Mouse (Mus musculus): ENCODE results near the gene Primpol. TPM values are rescaled to one million over a fixed set of nuclear protein-coding genes. Genes with fewer than 3 reads are reported as not detected.
A peak's percentile ranks its signal among the peaks of the same experiment; 100 is the strongest.

Primpol gene
- polyA plus RNA-seq, 1 experiment from 2014 or later: 13.8 TPM

DNA sequence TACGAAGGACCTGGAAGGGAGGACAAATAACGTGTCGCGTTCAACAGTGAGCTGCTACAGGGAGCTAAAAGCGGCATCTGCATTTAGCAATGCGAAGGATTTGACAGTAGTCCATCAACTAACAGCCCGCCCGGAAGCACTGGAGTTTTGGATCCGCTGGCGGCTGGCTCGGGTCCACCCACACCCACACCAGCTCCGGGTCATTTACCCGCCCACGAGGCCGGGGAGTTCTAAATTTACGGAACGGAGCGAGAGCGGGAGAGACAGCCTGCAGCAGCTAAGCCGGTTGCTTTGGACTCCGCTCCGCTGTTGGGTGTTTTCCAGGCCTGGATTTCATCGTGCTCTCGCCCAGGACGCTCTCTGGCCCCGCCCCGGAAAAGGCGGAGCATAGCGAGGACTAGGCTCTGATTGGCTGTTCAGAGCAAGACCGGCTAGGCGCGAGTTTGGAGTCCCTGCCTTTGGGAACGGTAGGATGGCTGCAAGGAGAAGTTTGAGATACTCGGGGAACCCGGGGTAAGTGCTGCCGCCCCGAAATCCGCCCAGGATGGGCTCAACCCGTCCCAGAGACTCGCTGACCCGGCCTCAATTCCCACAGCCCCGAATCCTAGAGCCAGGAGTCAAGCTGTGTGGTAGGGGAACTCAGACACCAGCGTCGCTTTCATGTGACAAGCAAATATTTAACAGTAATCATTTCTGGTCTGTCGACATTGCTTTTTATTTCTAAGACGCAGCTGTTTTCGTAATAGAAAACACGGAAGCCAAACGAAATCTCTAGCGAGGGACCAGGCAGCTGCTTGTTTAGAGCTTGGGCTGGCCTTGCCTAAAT lies 65.2 kb downstream of the Primpol start, which contains the start of gene Cenpu:
TSS of gene Cenpu (plus strand) at position 414 of the 826 bp plus-strand sequence.
- Histone ChIP-seq H3K27ac (peak within 1 kb of the TSS; percentile 80), H3K9me3 (no peaks in the 10 kb centered on the region)

DNA sequence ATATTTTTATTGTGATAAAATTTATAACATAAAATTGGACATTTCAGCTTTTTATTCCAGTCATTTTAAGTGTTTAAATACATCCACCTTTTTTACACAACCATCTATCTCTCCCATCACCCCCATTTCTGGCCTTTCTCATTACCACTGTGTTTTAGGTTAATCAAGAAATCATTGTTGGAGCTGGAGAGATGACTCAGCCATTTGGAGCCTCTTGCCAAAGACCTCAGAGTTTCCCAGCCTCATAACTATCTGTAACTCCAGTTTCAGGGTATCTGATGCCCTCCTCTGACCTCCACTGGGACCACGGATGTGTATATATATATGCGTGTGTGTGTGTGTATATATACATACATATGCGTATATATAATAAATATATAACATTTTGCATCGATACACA lies 66.0 kb downstream of the Primpol start:
- H3K4me3 ChIP-seq (replicated peaks): peak overlapping the region; percentile 81; the same call in 1 of the 2 replicates
- WGBS: 25% methylated on average over 4 of the region's 4 CpGs

More for the DNA sequence above, 65.2 kb downstream of the Primpol start, which contains the start of gene Cenpu:
- Histone ChIP-seq H3K4me1 (peaks cover 5% of the 10 kb centered on the region; the same call in 1 of the 2 replicates), H3K27me3 (replicated peaks) (no peaks in the 10 kb centered on the region), H3K36me3 (no peaks in the 10 kb centered on the region), H3K9ac (peak within 1 kb of the TSS; percentile 57), H3K4me3 (replicated peaks) (peak within 1 kb of the TSS; percentile 81), H3K4me2 (peak within 1 kb of the TSS; percentile 71)
- under 1% methylated on average over 50 of the region's 50 CpGs for WGBS
- peak; percentile 97 for ATAC-seq (ENCODE audit: insufficient read depth, low FRiP score, low read depth)

DNA sequence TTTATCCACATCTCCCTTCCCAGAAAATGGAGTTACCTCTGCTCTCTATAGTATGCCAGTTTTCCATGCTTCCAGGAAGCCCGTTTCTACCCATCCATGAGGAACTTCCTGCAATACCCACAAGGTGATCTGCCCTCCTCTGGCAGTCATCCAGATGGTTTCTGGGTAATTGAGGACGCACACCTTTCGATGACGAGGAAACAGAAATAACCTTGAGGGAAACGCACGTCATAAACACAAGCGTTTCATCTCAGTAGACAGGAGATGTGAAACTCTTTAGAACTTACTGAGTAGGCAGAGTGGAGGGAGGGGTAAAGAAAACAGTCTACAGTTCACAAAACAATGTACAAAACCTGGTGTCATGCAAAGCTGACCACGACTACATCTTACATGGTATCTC lies 67.0 kb downstream of the Primpol start:
- Histone ChIP-seq H3K4me1 (peaks cover 5% of the 10 kb centered on the region; the same call in 1 of the 2 replicates), H3K27ac (no peak overlapping the region), H3K9ac (no peak overlapping the region), H3K36me3 (no peaks in the 10 kb centered on the region), H3K27me3 (replicated peaks) (no peaks in the 10 kb centered on the region), H3K4me2 (no peak overlapping the region), H3K9me3 (no peaks in the 10 kb centered on the region), H3K4me3 (replicated peaks) (no peak overlapping the region)
- no peak for ATAC-seq (ENCODE audit: insufficient read depth, low FRiP score, low read depth)
- WGBS: 83% methylated on average over 8 of the region's 8 CpGs

More for the DNA sequence above, 66.0 kb downstream of the Primpol start:
- Histone ChIP-seq H3K27me3 (replicated peaks) (no peaks in the 10 kb centered on the region), H3K27ac (no peak overlapping the region), H3K4me2 (peak overlapping the region; percentile 56), H3K4me1 (peaks cover 5% of the 10 kb centered on the region; the same call in 1 of the 2 replicates), H3K36me3 (no peaks in the 10 kb centered on the region), H3K9ac (no peak overlapping the region), H3K9me3 (no peaks in the 10 kb centered on the region)
- no peak for ATAC-seq (ENCODE audit: insufficient read depth, low FRiP score, low read depth)

DNA sequence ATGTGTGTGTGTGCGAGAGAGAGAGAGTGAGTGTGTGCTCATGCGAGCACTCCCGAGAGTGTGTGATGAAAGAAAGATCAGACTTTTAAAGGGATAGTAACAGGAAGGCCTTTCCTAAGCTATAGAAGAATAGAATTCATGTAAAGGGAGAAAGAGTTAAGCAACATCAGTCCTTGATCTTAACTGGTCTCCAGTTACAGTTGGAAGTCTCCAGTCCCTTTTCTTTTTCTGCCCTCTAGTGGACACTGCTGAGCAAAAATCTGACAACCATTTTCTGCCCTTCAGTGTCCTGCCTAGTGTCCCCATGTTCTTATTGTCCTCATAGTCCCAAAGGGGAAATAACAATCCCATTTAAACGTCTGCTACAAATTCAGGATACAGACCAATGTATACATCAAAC lies 69.8 kb downstream of the Primpol start:
- H3K4me1 ChIP-seq: peaks cover 7% of the 10 kb centered on the region; the same call in 1 of the 2 replicates
- no peak for ATAC-seq (ENCODE audit: insufficient read depth, low FRiP score, low read depth)
- H3K4me3 ChIP-seq (replicated peaks): no peak overlapping the region
- H3K9ac ChIP-seq: no peak overlapping the region
- no peaks in the 10 kb centered on the region for H3K9me3 ChIP-seq
- H3K27ac ChIP-seq: no peak overlapping the region; the same call in 1 of the 2 replicates
- WGBS: 34% methylated on average over 4 of the region's 4 CpGs
- H3K36me3 ChIP-seq: no peaks in the 10 kb centered on the region
- H3K27me3 ChIP-seq (replicated peaks): no peaks in the 10 kb centered on the region
- H3K4me2 ChIP-seq: no peak overlapping the region

DNA sequence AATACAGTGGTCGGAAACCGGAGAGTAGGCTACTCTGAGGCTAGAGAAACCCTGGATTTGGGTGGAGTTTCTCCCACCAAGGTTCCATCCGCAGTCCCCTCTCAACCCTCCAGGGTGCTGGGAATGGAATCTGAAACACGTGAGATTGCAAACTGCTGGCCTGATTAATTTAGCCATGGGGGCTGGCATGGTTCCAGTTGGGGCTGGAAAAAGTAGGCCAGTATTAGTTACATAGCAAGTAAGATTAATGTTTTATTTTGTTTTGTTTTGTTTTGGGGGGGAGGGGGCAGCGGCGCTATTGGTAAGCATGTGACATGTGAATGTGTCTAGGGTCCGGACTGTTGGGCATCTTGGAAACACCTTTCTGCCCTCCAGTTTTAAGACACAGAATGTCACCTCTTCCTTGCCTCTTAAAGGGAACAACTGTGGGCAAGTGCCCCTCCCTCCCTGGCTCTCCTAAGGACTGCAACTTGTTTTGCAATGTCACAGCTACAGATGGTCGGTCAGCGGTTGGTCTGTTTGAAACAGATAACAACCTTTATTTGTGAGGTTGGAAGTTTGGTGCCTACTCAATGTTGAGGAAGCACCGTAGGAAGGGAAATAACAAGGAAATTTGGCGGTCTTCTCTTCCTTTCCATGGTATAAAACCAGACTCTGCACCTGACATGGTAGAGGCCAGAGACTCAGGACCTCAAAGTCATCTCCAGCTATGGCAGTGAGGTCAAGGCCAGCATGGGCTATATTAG lies 70.4 kb downstream of the Primpol start:
- H3K36me3 ChIP-seq: no peaks in the 10 kb centered on the region
- H3K27me3 ChIP-seq (replicated peaks): no peaks in the 10 kb centered on the region
- no peak overlapping the region; the same call in 1 of the 2 replicates for H3K27ac ChIP-seq
- H3K4me1 ChIP-seq: peaks cover 6% of the 10 kb centered on the region; the same call in 1 of the 2 replicates
- H3K9me3 ChIP-seq: no peaks in the 10 kb centered on the region
- H3K9ac ChIP-seq: no peak overlapping the region
- 70% methylated on average over 11 of the region's 11 CpGs for WGBS
- ATAC-seq (ENCODE audit: insufficient read depth, low FRiP score, low read depth): peak; percentile 80
- no peak overlapping the region for H3K4me3 ChIP-seq (replicated peaks)
- no peak overlapping the region for H3K4me2 ChIP-seq

DNA sequence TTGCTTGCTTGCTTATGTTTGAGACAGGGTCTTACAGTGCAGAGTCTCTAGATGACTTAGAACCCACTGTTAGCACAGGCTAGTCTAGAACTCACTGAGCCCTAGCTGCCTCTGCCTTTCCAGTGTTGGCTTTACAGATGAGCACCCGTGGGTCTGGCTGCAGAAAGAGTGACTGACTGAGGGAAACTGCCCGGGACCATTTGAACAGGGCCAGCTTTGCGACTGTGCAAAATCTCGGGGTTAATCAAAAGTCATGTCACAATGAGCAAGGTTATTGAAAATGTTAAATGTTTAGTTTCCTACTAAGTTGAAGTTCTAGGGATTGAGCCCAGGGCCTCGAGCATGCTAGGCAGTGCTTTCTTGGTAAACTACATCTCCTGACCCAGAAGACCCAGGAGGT lies 71.2 kb downstream of the Primpol start:
- H3K4me1 ChIP-seq: peaks cover 6% of the 10 kb centered on the region; the same call in 1 of the 2 replicates
- WGBS: 85% methylated on average over 5 of the region's 5 CpGs
- H3K9ac ChIP-seq: no peak overlapping the region
- no peak for ATAC-seq (ENCODE audit: insufficient read depth, low FRiP score, low read depth)
- no peak overlapping the region for H3K27ac ChIP-seq
- no peaks in the 10 kb centered on the region for H3K36me3 ChIP-seq
- no peak overlapping the region for H3K4me2 ChIP-seq
- no peak overlapping the region for H3K4me3 ChIP-seq (replicated peaks)
- H3K9me3 ChIP-seq: no peaks in the 10 kb centered on the region
- H3K27me3 ChIP-seq (replicated peaks): no peaks in the 10 kb centered on the region

DNA sequence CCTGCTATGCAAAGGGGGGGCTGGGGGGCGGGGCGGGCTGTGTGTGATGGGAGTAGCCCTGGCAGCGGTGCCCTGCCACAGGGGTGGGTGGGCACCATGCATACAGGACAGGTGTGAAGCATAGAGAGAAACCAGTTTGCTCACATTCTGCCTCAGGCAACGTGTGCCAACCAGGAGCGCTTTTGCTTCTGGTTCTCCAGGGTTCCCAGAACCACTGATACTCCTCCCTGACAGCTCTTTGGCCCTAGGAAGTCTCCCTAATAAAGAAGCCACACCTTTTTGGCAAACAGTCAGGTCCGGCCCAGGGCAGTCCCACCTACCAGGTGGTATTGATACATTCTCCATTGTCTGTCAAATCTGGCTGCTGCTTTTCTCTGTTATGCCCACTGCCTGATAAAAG lies 73.3 kb downstream of the Primpol start:
- Histone ChIP-seq H3K27ac (no peak overlapping the region), H3K27me3 (replicated peaks) (no peaks in the 10 kb centered on the region), H3K4me1 (peaks cover 12% of the 10 kb centered on the region; the same call in 1 of the 2 replicates), H3K36me3 (no peaks in the 10 kb centered on the region), H3K4me3 (replicated peaks) (no peak overlapping the region), H3K9ac (no peak overlapping the region), H3K9me3 (no peaks in the 10 kb centered on the region), H3K4me2 (no peak overlapping the region)
- ATAC-seq (ENCODE audit: insufficient read depth, low FRiP score, low read depth): no peak
- WGBS: 43% methylated on average over 6 of the region's 6 CpGs

DNA sequence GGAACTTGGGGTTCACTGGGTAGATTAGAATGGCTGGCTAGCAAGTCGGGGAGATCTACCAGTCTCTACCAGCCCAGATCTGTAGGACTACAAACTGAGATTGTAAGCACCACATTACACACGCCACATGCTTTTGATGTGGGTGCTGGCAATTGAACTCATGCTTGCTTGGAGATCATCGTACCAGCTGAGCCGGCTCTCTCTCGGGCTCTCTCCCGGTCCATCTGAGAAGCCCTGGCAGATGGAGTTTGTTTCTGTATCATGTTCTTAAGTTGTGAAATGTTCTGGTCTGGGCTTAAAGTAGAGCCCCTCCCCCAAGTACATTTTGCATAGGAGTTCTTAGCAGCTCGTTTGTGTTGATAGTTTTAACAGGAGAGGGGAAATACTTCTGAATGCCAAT lies 73.8 kb downstream of the Primpol start:
- no peak for ATAC-seq (ENCODE audit: insufficient read depth, low FRiP score, low read depth)

DNA sequence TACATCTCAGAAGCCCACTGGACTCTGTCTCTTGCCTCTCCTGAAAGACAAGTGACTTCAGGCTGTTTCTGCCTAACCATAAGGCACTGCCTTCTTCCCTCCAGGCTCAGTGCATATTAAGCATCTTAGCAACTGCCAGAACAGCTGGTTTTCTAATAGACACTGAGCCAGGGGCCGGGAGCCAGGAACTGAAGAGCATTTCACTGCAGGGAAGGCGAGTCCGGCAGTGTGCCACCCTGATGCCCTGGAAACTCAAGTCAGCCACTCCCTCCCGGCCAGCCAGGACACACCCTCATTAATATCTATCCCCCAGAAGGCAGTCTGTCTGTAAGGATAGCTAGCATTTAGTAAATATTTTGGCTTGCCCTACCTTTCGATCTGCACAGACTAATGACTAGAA lies 77.3 kb downstream of the Primpol start:
- H3K27me3 ChIP-seq (replicated peaks): no peaks in the 10 kb centered on the region
- H3K4me1 ChIP-seq: peaks cover 12% of the 10 kb centered on the region; the same call in 1 of the 2 replicates
- H3K9me3 ChIP-seq: no peaks in the 10 kb centered on the region
- H3K27ac ChIP-seq: no peak overlapping the region
- WGBS: 48% methylated on average over 5 of the region's 5 CpGs
- H3K36me3 ChIP-seq: no peaks in the 10 kb centered on the region
- ATAC-seq (ENCODE audit: insufficient read depth, low FRiP score, low read depth): peak; percentile 90
- H3K4me3 ChIP-seq (replicated peaks): no peak overlapping the region
- no peak overlapping the region for H3K9ac ChIP-seq
- H3K4me2 ChIP-seq: no peak overlapping the region

More for the DNA sequence above, 73.8 kb downstream of the Primpol start:
- Histone ChIP-seq H3K4me3 (replicated peaks) (no peak overlapping the region), H3K27me3 (replicated peaks) (no peaks in the 10 kb centered on the region), H3K36me3 (no peaks in the 10 kb centered on the region), H3K27ac (no peak overlapping the region), H3K4me2 (no peak overlapping the region), H3K9me3 (no peaks in the 10 kb centered on the region), H3K9ac (no peak overlapping the region), H3K4me1 (peaks cover 12% of the 10 kb centered on the region; the same call in 1 of the 2 replicates)
- WGBS: 71% methylated on average over 7 of the region's 7 CpGs

DNA sequence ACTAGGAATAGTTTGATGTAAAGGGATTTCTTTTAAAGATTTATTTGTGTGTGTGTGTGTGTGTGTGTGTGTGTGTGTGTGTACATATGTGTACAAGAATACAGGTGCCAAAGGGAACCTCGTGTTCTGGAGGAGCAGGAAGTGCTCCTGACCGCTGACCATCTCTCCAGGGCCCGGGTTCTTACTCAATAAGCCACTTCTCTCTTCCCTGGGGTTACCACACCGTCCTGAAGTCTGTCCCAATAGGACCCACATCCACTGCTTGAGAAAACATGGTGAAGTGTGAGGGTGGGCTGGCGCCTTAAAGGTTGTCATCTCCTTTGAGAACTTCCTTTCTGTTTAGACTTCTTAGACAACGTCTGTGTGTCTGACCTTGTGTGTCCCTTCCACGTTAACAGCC lies 83.1 kb downstream of the Primpol start:
- Histone ChIP-seq H3K9me3 (no peaks in the 10 kb centered on the region), H3K27me3 (replicated peaks) (no peaks in the 10 kb centered on the region), H3K36me3 (no peaks in the 10 kb centered on the region), H3K9ac (no peak overlapping the region), H3K4me2 (no peak overlapping the region), H3K4me1 (no peaks in the 10 kb centered on the region), H3K4me3 (replicated peaks) (no peak overlapping the region), H3K27ac (no peak overlapping the region)
- no peak for ATAC-seq (ENCODE audit: insufficient read depth, low FRiP score, low read depth)
- 84% methylated on average over 7 of the region's 7 CpGs for WGBS

DNA sequence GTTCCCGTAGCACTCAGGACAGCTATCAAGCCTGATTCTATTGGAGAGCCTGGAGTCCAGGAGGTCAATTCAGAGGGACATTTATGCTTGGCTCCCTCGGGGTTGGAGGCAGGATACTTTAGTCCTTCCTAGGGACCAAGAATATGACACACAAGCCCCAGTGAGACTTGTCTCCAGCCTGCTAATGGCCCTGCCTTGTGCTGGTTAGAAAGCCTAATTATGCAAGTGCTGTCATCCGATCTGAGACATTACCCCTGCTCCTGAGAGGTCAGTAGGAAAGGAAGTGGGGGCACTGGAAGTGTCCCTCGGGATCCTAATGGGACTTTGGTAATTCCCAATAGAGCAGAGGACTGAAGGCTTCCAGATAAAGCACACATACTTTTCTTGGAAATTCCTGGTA lies 86.5 kb downstream of the Primpol start:
- 57% methylated on average over 4 of the region's 4 CpGs for WGBS
- H3K4me2 ChIP-seq: no peak overlapping the region
- H3K4me3 ChIP-seq (replicated peaks): no peak overlapping the region
- H3K27me3 ChIP-seq (replicated peaks): no peaks in the 10 kb centered on the region
- no peaks in the 10 kb centered on the region for H3K9me3 ChIP-seq
- no peak overlapping the region for H3K27ac ChIP-seq
- peaks cover 3% of the 10 kb centered on the region; the same call in 1 of the 2 replicates for H3K4me1 ChIP-seq
- no peak overlapping the region for H3K9ac ChIP-seq
- H3K36me3 ChIP-seq: no peaks in the 10 kb centered on the region
- no peak for ATAC-seq (ENCODE audit: insufficient read depth, low FRiP score, low read depth)

DNA sequence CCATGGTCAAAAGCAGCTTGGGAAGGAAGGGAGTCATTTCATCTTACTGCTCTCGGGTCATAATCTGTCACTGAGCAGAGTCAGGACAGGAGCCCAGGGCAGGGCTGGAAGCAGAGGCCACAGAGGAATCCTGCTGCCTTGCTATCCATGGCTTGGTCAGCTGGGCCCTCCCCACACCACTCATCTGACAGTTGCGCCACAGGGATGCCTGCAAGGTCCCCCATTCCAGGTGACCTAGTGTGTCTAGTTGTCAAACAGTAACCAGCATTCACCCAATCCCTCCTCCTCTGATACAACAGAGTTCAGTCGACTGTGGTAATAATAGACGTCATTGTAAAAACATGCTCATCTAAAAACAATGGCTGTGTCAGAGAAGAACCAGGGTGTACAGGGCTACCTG lies 87.5 kb downstream of the Primpol start:
- Histone ChIP-seq H3K4me3 (replicated peaks) (no peak overlapping the region), H3K27me3 (replicated peaks) (no peaks in the 10 kb centered on the region), H3K9ac (no peak overlapping the region), H3K4me2 (no peak overlapping the region), H3K9me3 (no peaks in the 10 kb centered on the region), H3K36me3 (no peaks in the 10 kb centered on the region), H3K27ac (no peak overlapping the region), H3K4me1 (peaks cover 3% of the 10 kb centered on the region; the same call in 1 of the 2 replicates)
- WGBS: 74% methylated on average over 4 of the region's 4 CpGs
- peak; percentile 27; the same call in 1 of the 2 replicates for ATAC-seq (ENCODE audit: insufficient read depth, low FRiP score, low read depth)

Measured in stomach, embryonic 15.5 days (tissue).